Mouse (Mus musculus) liver, embryonic 14.5 days (tissue): ENCODE results near the gene Tex44.

Source experiments
- CTCF ChIP-seq: IDR thresholded peaks from 2 replicates; pipeline ENCODE4 v1.5.1; 2016; ENCODE audit warnings: antibody characterized with exemption, low read depth, control low read depth
- EP300 ChIP-seq: IDR thresholded peaks from 2 replicates; pipeline ENCODE4 v1.6.1; 2016; ENCODE audit warnings: antibody characterized with exemption, low read depth

GRCm38 (mm10) chr1:86399322-86399721, 26.8 kb upstream of the Tex44 start:
- no peak for TF ChIP-seq CTCF
- no peak for TF ChIP-seq EP300
